Mouse (Mus musculus) embryo, embryonic 11 days (tissue): ENCODE data around the gene Efhc1.
"Not testable (repeated sequence)": the region's sequence is repeated elsewhere in the genome, so short reads cannot be mapped to it uniquely, and the experiment has no call there.

Experiments
- DNase-seq: peaks from one replicate; pipeline ENCODE4 v3.0.0-alpha.2; 2015

Efhc1 gene

GRCm38 (mm10) chr1:20951300-20951763, at the start of gene Efhc1:
Efhc1 (plus strand) TSS chr1:20951626.
- DNase-seq, result peak; percentile 96

GRCm38 (mm10) chr1:20905501-20906127, 45.8 kb upstream of the Efhc1 start:
- no peak for DNase-seq

GRCm38 (mm10) chr1:20906128-20906515, 45.3 kb upstream of the Efhc1 start:
- no peak for DNase-seq

GRCm38 (mm10) chr1:20908541-20908940, 42.9 kb upstream of the Efhc1 start:
- DNase-seq, result no peak

GRCm38 (mm10) chr1:20912115-20912514, 39.3 kb upstream of the Efhc1 start:
- no peak for DNase-seq

- DNase-seq, result no peak
These were observed 38.8 kb upstream of the Efhc1 start for GRCm38 (mm10) chr1:20912527-20913171.

GRCm38 (mm10) chr1:20914769-20915168, 36.7 kb upstream of the Efhc1 start:
- DNase-seq, result no peak

GRCm38 (mm10) chr1:20915608-20916007, 35.8 kb upstream of the Efhc1 start:
- no peak for DNase-seq

GRCm38 (mm10) chr1:20917496-20918050, 33.9 kb upstream of the Efhc1 start:
- no peak for DNase-seq

- DNase-seq, result no peak
These were observed 31.7 kb upstream of the Efhc1 start for GRCm38 (mm10) chr1:20919728-20920127.

- no peak for DNase-seq
These were observed 30.3 kb upstream of the Efhc1 start for GRCm38 (mm10) chr1:20921081-20921528.

- DNase-seq, result no peak
These were observed 28.6 kb upstream of the Efhc1 start for GRCm38 (mm10) chr1:20922612-20923399.

GRCm38 (mm10) chr1:20925324-20925723, 26.1 kb upstream of the Efhc1 start:
- DNase-seq, result not testable (repeated sequence)

- DNase-seq, result no peak
These were observed 25.5 kb upstream of the Efhc1 start for GRCm38 (mm10) chr1:20925926-20926325.

- no peak for DNase-seq
These were observed 25.1 kb upstream of the Efhc1 start for GRCm38 (mm10) chr1:20926376-20926775.

GRCm38 (mm10) chr1:20928487-20928886, 22.9 kb upstream of the Efhc1 start:
- no peak for DNase-seq

- peak; percentile 71 for DNase-seq
These were observed 18.0 kb upstream of the Efhc1 start for GRCm38 (mm10) chr1:20933457-20933856.

- DNase-seq, result no peak
These were observed 16.3 kb upstream of the Efhc1 start for GRCm38 (mm10) chr1:20935106-20935505.

- DNase-seq, result peak; percentile 75
These were observed 12.4 kb upstream of the Efhc1 start for GRCm38 (mm10) chr1:20939046-20939445.

GRCm38 (mm10) chr1:20940151-20940550, 11.3 kb upstream of the Efhc1 start:
- peak; percentile 21 for DNase-seq

GRCm38 (mm10) chr1:20941322-20941721, 10.1 kb upstream of the Efhc1 start:
- DNase-seq, result no peak

- no peak for DNase-seq
These were observed 9.6 kb upstream of the Efhc1 start for GRCm38 (mm10) chr1:20941857-20942256.

GRCm38 (mm10) chr1:20943016-20943415, 8.4 kb upstream of the Efhc1 start:
- no peak for DNase-seq
